Comparison of ENCODE assay signal across 9 mouse cellular contexts in the genomic region with DNA sequence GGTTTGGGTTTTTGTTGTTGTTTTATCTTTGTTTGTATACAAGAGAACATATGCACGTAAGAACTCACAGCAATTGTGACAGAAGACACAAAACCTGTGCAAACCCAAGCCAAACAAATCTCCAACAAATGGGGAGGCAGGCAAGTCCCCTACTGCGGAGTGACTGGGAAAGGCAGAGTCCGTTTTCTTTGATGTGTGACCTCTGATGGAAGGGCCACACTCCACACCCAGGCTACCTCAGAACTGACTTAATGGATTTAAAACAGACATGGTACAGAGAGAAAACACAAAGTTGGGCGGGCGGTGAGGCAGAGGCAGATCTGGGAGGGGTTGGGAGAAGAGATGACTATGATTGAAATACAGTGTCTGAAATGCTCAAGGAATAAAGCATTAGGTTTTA.
"Had no signal": no experiment of that assay in that cellular context is flagged by ENCODE, and none has a peak within 500 bp of the region (broad histone marks: within the 10 kb centered on the region; RNA-seq: fewer than 3 reads in every experiment).

No protein-coding gene starts in this region.

- DNase-seq: kidney, adult 9 months; kidney, postnatal 36 days; layer of hippocampus, adult 9-11 months; layer of hippocampus, postnatal 36 days; lung, embryonic 14.5 days; lung, postnatal 10 days; lung, postnatal 4 days; thymus, adult 2 months; thymus, postnatal 36 days had no signal
